Mouse (Mus musculus): Measurements from ENCODE around the gene Rapgef3. TPM values are rescaled to one million over a fixed set of nuclear protein-coding genes. Genes with fewer than 3 reads are reported as not detected.

Rapgef3 gene
- polyA plus RNA-seq, 1 experiment from 2014 or later = 10.9 TPM

DNA sequence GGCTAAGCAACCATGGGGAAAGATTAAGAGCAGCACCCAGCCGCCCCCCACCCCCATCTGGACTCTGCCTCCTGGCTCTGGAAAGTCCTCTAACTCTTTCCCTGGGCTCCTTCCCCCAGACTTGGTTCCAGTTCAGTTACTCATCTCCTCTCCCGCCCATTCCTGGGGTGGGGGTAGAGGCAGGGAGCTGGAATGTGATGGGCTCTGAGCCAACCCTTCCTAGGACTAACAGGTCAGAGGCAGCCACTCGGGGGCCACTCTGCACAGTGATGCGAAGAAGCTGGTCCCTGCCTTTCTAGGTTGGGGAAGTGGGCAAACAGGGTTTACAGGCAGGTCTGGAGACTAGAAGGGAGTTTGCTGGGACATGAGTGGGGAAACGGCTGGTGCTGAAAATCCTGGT is 5.3 kb upstream of the Rapgef3 start:
- 82% methylated on average over 5 of the region's 5 CpGs for WGBS (ENCODE audit: missing documents)
- Histone ChIP-seq H3K27ac (no peak overlapping the region), H3K36me3 (ENCODE audit: inconsistent target) (no peaks in the 10 kb centered on the region), H3K4me3 (ENCODE audit: inconsistent target) (no peak overlapping the region), H3K79me2 (ENCODE audit: inconsistent target) (no peaks in the 10 kb centered on the region)

DNA sequence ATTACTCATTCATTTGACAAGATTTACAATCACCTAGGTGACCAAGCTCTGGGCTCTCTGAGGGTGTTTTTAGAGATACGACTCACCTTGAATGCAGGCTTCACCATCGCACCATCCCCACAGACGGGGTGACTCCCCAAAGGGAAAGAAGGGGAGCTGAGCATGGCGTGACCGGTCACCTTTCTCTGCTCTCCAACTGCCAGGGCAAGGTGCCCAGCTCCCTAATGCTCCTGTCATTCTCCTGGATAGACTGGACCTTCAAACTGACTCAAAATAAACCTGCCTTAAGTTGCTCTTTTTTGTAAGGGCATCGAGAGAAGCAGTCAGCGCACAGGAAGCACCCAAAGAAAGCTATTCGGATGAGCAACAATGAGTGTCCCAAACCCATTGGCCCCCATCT is 2.5 kb upstream of the Rapgef3 start:
- H3K27ac ChIP-seq = no peak overlapping the region
- WGBS (ENCODE audit: missing documents) = 93% methylated on average over 8 of the region's 8 CpGs
- H3K36me3 ChIP-seq (ENCODE audit: inconsistent target) = no peaks in the 10 kb centered on the region
- H3K79me2 ChIP-seq (ENCODE audit: inconsistent target) = no peaks in the 10 kb centered on the region
- H3K4me3 ChIP-seq (ENCODE audit: inconsistent target) = no peak overlapping the region

DNA sequence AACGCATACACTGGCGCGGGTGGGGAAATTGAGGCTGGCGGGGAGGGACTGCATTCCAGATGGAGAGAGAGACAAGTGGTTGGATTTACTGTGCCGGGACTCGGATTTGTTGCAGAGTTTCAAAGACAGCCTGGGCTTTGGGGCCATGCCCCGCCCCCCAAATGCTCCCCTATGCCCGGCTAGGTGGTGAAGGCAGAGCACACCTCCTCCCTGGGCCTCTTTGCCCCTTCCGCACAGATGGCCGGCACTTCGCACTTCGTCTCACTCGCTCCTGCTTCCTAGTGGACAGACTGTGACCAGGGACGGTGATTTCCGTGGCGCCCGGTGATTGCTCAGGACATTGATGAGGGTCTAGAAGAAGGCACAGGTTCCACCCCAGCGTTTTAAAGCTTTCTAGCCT is 420 bp upstream of the Rapgef3 start:
- Histone ChIP-seq H3K79me2 (ENCODE audit: inconsistent target) (no peaks in the 10 kb centered on the region), H3K36me3 (ENCODE audit: inconsistent target) (no peaks in the 10 kb centered on the region), H3K4me3 (ENCODE audit: inconsistent target) (peak overlapping the region; percentile 25), H3K27ac (0 out of 2 replicates have a peak overlapping the region, but pooled peaks have one; percentile 24)
- 10% methylated on average over 18 of the region's 18 CpGs for WGBS (ENCODE audit: missing documents)

DNA sequence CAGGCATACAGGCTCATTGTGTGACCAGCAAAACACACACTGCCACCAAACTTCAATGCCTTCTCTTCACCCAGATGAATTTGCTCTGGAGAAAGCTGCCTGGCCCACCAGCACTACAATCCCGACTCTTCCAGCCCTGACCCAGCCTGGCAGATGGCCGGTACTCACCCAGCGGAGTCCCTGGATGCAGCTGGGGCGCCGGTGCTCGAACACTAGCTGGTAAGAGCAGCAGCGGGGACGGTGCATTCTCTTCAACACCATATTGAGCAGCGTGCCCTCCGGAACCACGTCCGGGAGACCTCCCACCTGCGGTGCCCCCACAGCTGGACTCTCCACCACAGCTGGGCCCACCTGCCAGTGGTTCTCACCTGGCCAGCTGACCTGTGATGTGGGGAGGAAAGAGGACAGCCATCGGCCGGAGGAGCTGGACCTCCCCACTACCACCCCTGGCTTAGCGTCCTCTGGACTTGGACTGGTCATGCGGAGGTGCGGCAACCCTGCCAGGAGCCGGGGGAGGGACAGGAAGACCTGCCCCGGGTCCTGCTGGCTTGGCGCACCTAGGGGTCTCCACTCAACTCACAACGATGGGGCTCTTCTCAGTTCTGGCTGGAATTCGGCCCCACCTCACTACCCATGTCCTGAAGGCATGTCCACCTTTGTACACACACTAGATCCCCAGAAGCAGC is 1.0 kb downstream of the Rapgef3 start:
- H3K27ac ChIP-seq = no peak overlapping the region

DNA sequence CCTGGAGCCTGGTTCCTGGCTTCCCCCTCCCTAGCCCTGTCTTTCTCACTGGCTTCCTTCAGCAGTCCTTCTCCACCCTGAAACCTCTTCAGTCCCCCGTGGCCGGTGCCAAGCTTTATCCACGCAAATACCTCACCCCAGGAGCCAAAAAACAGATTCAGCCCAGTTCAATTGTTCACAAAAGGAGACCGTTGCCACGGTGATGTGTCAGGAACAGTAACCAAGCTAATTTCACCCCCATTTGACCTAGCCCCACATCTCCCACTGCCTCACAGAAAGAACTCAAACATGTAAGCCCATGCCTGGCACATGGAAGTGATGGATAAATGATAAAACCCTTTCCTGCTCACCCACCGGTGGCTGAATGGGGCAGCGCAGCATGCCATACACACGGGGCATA is 1.6 kb downstream of the Rapgef3 start:
- Histone ChIP-seq H3K79me2 (ENCODE audit: inconsistent target) (no peaks in the 10 kb centered on the region), H3K36me3 (ENCODE audit: inconsistent target) (no peaks in the 10 kb centered on the region), H3K4me3 (ENCODE audit: inconsistent target) (no peak overlapping the region; the same call in 1 of the 2 replicates), H3K27ac (no peak overlapping the region)
- 54% methylated on average over 8 of the region's 8 CpGs for WGBS (ENCODE audit: missing documents)

More for the DNA sequence above, 1.0 kb downstream of the Rapgef3 start:
- Histone ChIP-seq H3K79me2 (ENCODE audit: inconsistent target) (no peaks in the 10 kb centered on the region), H3K4me3 (ENCODE audit: inconsistent target) (peak overlapping the region; percentile 25; the same call in 1 of the 2 replicates), H3K36me3 (ENCODE audit: inconsistent target) (no peaks in the 10 kb centered on the region)
- WGBS (ENCODE audit: missing documents) = 38% methylated on average over 22 of the region's 23 CpGs

DNA sequence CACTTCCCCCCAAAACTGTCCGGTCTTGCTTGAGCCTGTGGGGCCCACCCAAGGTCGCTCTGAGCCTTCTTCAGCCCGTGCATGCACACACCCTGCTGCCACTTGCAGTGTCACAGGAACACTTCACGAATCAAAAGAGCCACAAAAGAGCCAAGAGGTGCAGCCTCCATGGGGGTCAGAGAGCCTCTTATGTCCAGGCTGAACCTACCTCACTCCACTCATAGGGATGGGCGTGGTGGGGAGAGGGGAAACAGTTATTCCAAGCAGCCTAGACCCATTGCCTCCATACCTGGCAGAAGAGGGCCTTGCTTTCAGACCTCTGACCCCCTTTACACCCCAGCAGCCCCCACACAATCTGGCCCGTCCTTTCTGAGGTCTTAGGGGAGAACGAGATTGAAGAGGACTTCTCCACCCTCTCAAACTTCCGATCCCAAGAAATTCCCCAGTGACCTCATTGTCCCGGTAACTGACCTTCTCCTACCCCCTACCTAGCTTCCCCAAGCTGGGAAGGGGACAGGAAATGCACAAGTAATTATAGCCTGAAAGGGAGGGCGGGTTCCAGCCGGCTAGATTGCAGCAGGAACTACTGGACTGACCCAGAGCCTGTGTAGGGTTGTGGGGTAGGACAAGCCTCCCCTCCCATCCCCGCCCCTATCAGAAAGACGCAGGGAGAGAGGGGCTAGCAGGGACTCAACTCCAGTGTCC is 2.5 kb downstream of the Rapgef3 start:
- no peak overlapping the region for H3K27ac ChIP-seq
- H3K4me3 ChIP-seq (ENCODE audit: inconsistent target) = no peak overlapping the region
- WGBS (ENCODE audit: missing documents) = 79% methylated on average over 13 of the region's 13 CpGs
- no peaks in the 10 kb centered on the region for H3K36me3 ChIP-seq (ENCODE audit: inconsistent target)
- H3K79me2 ChIP-seq (ENCODE audit: inconsistent target) = no peaks in the 10 kb centered on the region

DNA sequence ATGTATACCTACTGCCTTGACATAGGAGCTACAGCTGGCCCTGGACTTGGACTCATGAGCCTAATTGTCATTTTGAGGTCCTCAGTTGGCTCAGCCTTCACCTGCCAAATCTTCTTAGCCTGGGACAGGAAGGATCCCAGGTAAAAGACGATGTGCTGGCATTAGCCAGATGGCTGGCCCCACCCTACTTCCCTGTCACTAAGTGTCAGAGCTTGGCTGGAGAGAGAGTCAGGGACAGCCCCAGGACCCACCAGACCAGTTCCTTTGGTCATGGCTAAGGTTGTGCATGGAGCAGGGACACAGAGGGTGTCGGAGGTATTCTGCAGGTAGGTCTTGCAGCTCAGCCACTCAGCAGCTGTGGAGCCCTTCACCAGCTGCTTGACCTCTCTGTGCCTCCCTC is 3.2 kb downstream of the Rapgef3 start:
- 74% methylated on average over 2 of the region's 2 CpGs for WGBS (ENCODE audit: missing documents)
- no peaks in the 10 kb centered on the region for H3K36me3 ChIP-seq (ENCODE audit: inconsistent target)
- H3K4me3 ChIP-seq (ENCODE audit: inconsistent target) = no peak overlapping the region
- no peaks in the 10 kb centered on the region for H3K79me2 ChIP-seq (ENCODE audit: inconsistent target)
- no peak overlapping the region for H3K27ac ChIP-seq

DNA sequence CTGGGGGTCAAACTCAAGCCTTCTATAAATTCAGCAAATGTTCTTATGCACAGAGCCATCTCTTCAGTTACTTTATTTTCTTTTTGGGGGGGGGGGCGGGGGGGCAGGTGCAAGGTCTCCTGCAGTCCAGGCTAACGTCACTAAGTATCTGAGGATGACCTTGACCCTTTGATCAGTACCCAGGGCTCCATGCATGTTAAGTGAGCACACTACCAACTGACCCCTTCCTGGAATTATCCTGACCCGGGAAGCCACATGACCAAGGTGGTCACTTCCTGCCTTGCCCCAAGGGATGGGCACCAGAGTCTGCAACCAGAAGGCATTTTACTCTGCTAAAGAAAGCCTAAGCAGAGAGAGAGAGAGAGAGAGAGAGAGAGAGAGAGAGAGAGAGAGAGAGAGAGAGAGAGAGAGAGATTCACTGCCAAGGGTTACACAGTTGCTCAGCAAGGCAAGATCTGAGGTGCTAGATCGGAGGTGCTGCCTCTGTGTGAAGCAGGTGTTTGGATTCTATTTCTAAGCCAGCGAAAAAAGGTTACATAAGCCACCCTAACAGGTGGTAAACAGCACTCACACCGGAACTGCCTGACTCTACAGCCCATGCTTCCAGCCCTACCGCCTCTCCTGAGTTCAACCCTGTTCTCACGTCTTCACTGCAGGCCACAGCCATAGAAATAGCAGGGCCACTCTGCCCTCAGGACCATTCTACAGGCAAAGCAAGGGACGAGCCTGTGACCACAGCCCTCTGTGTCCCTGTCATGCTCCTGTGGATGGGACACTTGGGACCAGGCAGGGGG is 4.3 kb downstream of the Rapgef3 start:
- Histone ChIP-seq H3K79me2 (ENCODE audit: inconsistent target) (no peaks in the 10 kb centered on the region), H3K4me3 (ENCODE audit: inconsistent target) (no peak overlapping the region), H3K36me3 (ENCODE audit: inconsistent target) (no peaks in the 10 kb centered on the region), H3K27ac (no peak overlapping the region)
- WGBS (ENCODE audit: missing documents) = 86% methylated on average over 9 of the region's 9 CpGs

DNA sequence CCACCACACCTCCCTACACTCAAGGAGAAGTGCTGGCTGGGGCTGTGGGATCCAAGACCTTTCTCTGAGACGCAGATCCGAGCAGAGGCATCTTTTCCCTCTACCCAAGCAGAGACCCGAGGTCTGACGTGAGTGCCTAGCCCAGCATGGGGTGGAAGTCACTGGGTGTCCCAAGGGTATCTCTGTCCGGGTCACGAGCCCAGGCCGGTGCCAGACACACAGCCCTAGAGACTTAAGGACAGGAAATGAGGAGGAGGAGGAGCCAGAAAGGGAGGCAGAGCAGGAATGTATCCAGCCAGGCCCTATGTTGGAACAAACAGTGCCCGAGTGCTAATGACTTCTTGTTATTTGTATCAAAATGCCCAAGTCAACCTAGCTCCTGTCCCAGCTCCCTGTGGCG is 5.0 kb downstream of the Rapgef3 start:
- no peak overlapping the region for H3K4me3 ChIP-seq (ENCODE audit: inconsistent target)
- no peaks in the 10 kb centered on the region for H3K36me3 ChIP-seq (ENCODE audit: inconsistent target)
- no peak overlapping the region for H3K27ac ChIP-seq
- no peaks in the 10 kb centered on the region for H3K79me2 ChIP-seq (ENCODE audit: inconsistent target)
- WGBS (ENCODE audit: missing documents) = 88% methylated on average over 9 of the region's 9 CpGs

DNA sequence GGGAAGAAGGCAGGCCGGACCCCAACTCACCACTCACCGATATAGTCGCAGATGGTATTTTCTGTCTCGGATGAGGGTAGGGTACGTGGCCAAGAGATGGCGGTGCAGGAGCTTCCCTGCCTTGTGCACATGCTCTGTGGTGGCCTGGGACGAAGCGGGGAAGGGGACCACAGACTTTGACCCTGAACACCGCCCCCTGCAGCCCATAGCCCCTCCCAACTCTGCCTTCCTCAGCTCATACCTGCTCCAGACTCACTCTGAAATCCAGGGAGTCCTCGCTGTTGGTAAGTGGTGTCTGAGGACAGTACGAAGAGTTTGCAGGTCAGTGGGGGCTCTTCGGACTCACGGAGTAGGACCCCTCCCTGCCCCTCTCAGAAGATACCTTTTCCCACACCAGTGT is 6.3 kb downstream of the Rapgef3 start:
- no peaks in the 10 kb centered on the region for H3K36me3 ChIP-seq (ENCODE audit: inconsistent target)
- no peak overlapping the region for H3K4me3 ChIP-seq (ENCODE audit: inconsistent target)
- no peak overlapping the region for H3K27ac ChIP-seq
- 95% methylated on average over 13 of the region's 13 CpGs for WGBS (ENCODE audit: missing documents)
- no peaks in the 10 kb centered on the region for H3K79me2 ChIP-seq (ENCODE audit: inconsistent target)

DNA sequence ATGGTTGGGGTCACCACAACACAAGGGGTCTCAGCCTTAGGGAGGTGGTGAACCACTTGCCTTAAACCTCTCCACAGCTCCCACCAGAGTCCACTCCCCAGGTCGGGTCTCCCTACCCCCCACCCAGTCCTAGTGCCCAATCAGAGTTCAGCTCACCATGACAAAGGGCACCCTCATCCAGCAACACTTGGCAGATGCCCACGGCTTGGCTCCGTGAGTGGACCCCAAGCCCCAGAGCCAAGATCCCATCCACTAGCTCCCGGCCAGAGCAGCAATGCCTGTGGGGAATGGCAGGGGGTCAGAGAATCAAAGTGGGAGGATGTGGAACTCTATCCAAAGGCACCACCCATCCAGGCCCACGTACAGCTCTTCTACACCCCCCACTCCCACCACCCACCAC is 6.8 kb downstream of the Rapgef3 start:
- WGBS (ENCODE audit: missing documents) = 92% methylated on average over 5 of the region's 5 CpGs
- Histone ChIP-seq H3K27ac (no peak overlapping the region), H3K36me3 (ENCODE audit: inconsistent target) (no peaks in the 10 kb centered on the region), H3K4me3 (ENCODE audit: inconsistent target) (no peak overlapping the region), H3K79me2 (ENCODE audit: inconsistent target) (no peaks in the 10 kb centered on the region)

DNA sequence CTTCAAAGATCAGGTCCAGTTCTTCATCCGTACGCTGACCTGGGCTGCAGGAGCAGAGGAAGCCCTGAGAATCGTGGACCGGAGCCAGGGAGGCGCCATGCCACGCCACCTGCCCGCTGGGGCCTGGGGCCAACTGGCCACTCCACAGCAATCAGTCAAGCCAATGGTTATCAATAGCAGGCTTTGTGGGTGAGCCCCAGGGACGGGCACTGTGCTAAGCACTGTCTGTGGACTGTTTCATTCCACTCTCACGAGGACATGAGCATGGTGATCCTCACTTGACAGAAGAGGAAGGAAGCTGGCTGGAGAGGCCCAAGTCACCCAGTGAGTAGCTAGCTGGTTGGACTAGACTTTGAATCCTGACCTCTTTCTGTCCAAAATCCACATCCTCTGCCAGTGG is 7.8 kb downstream of the Rapgef3 start:
- H3K27ac ChIP-seq = peak overlapping the region; percentile 32
- no peak overlapping the region for H3K4me3 ChIP-seq (ENCODE audit: inconsistent target)
- H3K79me2 ChIP-seq (ENCODE audit: inconsistent target) = no peaks in the 10 kb centered on the region
- WGBS (ENCODE audit: missing documents) = 78% methylated on average over 9 of the region's 9 CpGs
- no peaks in the 10 kb centered on the region for H3K36me3 ChIP-seq (ENCODE audit: inconsistent target)

DNA sequence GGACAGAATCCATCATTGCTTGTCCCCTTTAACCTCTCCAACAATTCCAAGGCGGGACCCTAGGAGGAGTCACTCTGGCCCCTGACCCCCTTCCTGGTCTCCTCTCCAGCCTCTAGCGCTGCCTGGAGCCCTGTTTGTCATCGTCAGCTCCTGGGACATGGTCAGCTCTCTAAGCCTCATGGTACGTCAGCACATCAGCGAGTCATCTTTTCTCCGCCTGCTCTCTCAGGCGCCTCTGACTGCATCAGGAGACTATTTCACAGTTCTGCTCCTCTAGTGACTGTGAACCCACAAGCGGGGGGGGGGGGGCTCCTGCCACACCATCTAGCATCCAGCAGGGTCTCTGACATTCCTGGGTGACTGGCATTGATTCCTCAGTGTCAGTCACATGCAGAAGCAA is 12.4 kb downstream of the Rapgef3 start:
- H3K79me2 ChIP-seq (ENCODE audit: inconsistent target) = no peaks in the 10 kb centered on the region
- 75% methylated on average over 8 of the region's 8 CpGs for WGBS (ENCODE audit: missing documents)
- no peak overlapping the region for H3K4me3 ChIP-seq (ENCODE audit: inconsistent target)
- no peaks in the 10 kb centered on the region for H3K36me3 ChIP-seq (ENCODE audit: inconsistent target)
- no peak overlapping the region for H3K27ac ChIP-seq

DNA sequence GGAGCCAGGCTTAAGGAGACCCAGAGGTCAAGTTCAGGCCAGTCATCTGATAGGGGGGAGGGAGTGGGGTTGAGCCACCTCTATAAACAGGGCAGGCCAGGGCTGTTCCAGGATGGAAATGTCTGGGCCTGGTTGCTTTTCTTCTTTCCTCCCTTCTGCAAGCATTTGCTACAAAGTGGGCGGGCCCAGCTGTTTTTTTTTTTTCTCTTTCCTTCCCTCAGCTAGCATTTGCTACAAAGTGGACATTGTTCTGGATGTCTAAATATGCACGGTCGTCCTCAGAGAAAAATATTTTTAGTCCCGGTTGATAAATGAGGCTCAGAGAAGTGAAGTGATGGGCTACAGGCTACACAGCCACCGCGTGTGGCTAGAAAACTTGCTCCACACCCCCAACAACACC is 13.3 kb downstream of the Rapgef3 start:
- Histone ChIP-seq H3K36me3 (ENCODE audit: inconsistent target) (no peaks in the 10 kb centered on the region; the same call in 1 of the 2 replicates), H3K79me2 (ENCODE audit: inconsistent target) (no peaks in the 10 kb centered on the region), H3K4me3 (ENCODE audit: inconsistent target) (no peak overlapping the region), H3K27ac (no peak overlapping the region)
- WGBS (ENCODE audit: missing documents) = 78% methylated on average over 2 of the region's 6 CpGs

DNA sequence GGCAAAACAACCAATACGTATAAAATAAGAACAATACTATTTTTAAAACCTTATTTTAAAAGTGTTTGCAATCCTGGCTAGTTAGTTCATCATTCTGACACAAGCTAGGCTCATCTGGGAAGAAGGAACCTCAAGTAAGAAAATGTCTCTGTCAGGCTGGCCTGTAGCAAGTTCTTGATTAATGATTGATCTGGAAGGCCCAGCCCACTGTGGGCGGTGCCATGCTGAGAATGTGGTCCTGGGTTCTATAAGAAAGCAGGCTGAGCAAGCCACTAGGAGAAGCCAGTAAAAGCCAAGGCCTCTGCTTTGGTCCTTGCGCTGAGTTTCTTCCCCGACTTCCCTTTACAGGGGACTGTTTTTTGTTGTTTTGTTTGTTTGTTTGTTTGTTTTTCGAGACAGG is 15.3 kb downstream of the Rapgef3 start:
- 94% methylated on average over 5 of the region's 5 CpGs for WGBS (ENCODE audit: missing documents)
- H3K27ac ChIP-seq = no peak overlapping the region
- no peaks in the 10 kb centered on the region; the same call in 1 of the 2 replicates for H3K36me3 ChIP-seq (ENCODE audit: inconsistent target)
- H3K4me3 ChIP-seq (ENCODE audit: inconsistent target) = no peak overlapping the region
- H3K79me2 ChIP-seq (ENCODE audit: inconsistent target) = no peaks in the 10 kb centered on the region
